Mouse (Mus musculus) kidney, adult 18-20 months (tissue): Measurements from ENCODE around the gene Pmm2.

Experiments used
- DNase-seq: peaks from one replicate; pipeline ENCODE4 v3.0.0; 2021

Gene Pmm2

DNA sequence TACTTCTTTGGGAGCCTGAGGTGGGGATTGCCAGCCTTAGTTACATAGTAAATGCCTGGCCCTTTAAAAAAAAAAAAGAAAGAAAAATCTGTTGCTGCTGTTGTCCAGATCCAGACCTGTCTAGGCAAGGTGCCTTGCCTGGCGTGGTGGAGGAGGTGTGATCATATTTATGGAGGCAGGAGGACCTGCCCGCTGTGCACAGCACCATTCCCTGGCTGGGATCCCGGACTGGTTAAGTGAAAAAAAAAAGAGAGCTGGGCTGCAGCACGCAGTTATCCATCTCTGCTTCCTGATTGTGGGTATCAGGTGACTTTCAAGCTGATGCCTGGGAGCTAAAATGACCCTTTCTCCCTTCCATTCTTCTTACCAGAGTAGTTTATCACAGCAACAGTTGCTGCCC is 47.6 kb downstream of the Pmm2 start:
- no peak for DNase-seq

DNA sequence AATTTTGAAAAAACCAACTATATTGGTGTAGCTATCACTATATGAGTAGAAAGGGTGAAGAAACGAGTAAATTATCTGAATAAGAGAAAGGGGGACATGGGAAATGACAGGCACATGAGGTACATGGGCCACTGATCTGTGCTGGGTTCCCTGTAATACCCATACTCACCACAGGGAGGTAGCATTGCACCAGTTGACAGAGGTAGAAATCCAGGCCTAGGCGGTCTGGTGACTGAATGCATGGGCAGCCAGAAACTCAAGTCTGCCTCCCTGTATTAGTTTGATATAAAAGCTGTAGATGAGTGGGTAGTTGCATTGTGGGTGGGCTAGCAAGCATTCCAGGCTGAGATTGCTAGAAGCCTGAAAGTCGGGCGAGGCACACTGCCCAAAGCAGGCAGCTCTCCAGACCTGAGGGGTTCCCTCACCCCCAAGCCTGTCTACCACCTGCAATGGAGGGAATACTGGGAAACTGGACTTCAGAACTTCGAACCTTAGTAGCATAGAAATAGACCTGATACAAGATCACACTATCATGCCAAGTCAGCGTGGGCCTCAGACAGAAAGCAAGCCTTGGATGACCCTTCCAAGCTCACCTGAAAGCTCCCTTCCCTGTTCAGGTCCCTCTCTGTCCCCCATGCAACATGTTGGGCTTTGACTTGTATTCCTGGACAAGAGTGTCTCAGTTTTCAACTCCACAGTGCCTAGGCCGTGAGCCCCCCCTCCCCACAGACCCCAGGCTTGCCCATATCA is 48.8 kb downstream of the Pmm2 start:
- peak; percentile 77 for DNase-seq

DNA sequence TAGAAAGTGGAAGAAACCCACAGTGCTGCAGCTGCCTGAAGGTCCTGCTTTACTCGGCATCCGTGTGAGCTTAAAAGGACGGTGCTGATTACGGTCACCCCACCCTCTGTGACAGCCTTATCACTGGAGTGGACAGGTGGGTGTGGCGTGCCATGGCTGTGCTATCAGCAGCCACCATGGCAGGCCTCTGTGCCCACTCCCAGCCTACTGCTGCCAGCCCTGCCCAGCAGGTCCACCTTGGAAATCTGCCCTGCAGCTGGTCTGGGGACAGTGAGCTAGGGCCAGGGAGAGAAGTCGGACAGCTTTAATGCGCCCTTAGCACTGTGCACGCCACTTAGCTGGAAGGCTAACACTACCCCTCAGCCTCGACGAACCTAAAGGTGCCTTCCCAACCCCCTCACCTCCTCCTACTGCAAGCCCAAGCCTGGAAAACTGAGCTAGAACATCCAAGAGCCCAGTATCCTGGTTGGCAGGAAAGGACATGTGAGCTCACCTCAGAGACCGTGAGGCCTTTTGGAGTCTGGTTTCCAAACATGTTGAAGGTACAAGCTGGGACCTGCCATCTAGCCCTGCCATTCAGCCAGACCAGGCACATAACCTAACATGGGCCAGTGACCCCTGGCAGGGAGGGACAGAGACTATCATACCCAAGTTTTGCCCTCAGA is 49.5 kb downstream of the Pmm2 start:
- DNase-seq = no peak

DNA sequence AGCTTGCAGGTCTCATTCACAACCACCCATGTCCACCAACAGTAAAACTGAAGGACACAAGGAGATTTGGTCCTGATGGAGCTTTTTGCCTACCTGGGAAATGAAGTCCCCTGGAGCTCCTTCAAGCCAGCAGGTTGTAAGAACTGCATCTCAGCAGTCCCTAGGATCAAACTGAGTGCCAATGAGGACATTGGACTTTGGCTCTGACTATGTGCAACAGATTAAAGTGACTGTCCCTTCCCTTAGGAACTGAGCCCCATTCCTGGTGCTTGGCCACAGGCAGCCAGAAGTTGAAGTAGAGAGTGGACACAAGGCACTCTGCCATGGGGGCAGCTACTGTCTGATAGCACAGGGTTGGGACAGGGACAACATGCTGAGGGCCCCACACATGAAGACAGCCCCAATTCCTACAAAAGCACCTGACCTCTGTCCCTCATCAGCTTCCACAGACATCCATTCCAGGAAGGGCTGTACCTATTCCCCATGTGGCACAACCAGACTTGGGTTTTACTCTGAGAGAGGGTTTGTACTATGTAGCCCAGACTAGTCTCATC is 50.2 kb downstream of the Pmm2 start:
- no peak for DNase-seq

DNA sequence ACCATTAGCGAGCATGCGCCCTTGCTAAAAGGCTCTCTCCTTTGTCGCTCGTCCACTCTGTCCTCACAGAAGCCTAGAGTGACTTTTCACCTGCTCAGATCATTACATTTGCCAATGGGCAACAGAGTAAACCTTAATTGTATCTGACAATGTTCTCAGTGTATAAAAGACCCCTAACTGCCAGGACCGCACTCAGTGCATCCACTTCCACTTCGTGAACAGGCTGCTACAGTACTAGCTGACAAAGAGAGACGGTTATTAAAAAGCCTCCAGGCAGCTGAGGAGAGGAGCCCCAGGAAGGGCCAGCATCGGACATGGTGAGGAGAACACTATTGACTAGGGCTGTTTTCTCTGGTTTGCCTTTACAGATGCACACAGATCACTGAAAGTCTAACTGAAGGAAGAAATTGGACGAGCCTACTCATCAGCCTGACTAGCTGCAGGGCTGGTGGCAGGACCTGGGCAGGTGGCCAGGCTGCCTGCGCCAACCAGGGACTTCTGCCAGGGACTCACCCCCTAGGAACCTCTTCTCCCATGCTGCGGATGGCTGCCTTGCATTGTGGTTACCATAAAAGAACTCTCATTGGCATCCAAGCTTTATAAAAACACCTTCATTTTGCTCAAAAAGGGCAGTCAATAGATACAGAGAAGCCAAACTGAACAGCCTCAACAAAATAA is 52.6 kb downstream of the Pmm2 start:
- DNase-seq = peak; percentile 66

DNA sequence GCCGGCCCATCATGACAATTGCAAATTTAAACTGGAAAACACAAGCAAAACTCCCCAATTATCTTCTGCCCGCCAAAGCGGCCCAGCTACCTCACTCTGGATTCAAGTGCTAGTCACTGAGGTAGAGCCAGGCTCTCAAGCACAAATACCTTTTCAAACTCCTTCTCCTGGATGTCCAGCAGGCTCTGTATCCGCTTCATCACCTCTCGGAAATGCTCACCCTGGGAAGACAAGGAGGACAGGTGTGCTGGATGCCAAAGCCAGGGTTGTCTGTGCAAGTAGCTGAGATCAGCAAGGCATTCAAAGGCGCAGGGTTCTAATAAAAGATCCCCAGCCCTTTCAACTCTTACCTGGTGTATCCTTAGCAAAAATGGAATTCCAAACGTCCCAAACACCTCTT is 53.7 kb downstream of the Pmm2 start:
- no peak for DNase-seq

DNA sequence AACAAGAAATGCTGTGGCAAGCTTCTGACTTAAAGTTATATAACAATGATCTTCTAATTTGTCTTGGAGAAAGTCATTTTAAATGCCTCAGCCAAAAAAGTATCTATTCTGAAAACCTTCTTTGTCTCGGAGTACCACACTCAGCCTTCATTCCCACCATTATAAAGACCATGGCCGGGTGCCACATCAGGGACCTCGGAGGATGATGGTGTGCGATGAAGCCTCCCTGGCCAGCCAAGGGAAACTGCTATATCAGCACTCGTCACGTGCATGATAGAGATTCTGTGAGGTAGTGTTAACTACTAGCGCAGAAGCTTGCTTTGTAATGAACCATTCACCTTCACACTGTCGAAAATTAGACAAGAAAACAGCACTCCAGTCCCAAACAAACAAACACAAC is 62.1 kb downstream of the Pmm2 start:
- no peak for DNase-seq

DNA sequence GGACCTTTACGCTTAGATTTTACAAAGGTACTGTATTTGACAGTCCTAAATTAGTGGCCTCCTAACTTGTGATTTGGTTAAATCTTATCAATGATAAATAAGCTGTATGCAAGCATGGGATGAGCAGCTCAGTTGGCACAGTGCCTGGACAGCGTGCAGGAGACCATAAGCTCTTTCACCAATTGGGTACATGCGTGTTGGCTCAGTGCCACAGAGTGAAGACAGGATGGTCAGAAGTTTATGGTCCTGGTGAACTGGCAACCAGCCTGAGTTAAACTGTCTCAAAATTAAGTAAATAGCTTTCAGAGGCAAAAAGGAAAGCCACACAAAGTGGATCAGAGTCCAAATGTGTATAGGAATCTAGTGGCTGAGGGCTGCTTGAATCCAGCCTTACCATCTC is 63.1 kb downstream of the Pmm2 start:
- peak; percentile 69 for DNase-seq

DNA sequence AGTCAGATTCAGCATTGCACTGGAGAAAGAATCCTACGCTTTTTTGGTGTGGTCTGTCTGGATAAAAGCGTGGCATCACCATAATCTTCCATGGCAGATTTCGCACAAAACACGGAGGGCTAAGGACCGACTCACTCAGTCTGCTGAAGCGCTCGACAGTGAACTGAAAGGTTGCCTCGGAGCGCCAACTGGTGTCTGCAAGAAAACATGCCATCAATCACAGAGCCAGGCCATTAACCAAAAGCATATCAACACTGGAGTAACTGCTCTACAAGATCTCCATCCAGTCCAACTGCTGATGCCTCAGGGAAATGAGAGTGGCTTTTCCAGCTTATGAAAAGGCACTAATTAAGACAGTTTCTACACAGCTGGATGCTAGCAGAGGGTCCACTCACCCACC is 74.5 kb downstream of the Pmm2 start:
- DNase-seq = no peak
